Mouse (Mus musculus) olfactory bulb, adult 2 months (tissue): Measurements from ENCODE around the gene Il4ra.

Experiments
- CTCF ChIP-seq: fragments of 200-500 bp; IDR thresholded peaks from 2 replicates; pipeline ENCODE4 v1.5.1; 2012; ENCODE audit warnings: low read depth, mild to moderate bottlenecking, low read length, moderate library complexity; ENCODE audit not compliant: insufficient read depth
- POLR2A ChIP-seq: fragments of 200-500 bp; IDR thresholded peaks from 2 replicates; pipeline ENCODE4 v1.6.1; 2012; ENCODE audit warnings: mild to moderate bottlenecking, low read depth, low read length, moderate library complexity; ENCODE audit not compliant: insufficient read depth

DNA sequence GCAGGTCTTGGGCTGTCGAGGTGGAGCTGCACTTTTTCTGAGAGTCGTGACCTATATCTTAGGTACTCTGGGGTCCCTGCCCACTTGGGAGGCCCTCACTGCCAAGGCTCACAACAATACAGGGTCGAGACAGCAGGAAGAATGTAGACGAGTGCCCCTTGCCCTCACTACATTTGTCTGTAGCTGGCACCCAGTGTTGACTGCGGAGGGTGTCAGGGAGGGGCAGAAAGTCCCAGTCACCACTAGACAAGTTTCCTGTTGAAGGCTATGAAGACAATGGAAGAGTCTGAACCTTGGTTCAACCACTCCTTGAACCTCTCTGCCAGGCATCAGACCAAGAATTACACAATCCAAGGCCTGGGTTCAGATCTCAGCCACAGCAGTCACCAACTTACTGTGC is 7.1 kb downstream of the Il4ra start:
- TF ChIP-seq POLR2A (no peak), CTCF (no peak)
